Mouse (Mus musculus) hindbrain, embryonic 14.5 days (tissue): ENCODE results near the gene Wdr59. TPM values are rescaled to one million over a fixed set of nuclear protein-coding genes. Genes with fewer than 3 reads are reported as not detected.
A peak's percentile ranks its signal among the peaks of the same experiment; 100 is the strongest.
"Not testable (repeated sequence)": the region's sequence is repeated elsewhere in the genome, so short reads cannot be mapped to it uniquely, and the experiment has no call there.

ENCODE experiments used
- ATAC-seq: fragments of 200-750 bp; cut with Nextera tagmentation; 2 replicates; pipeline ENCODE4 v1.8.0; 2017; ENCODE audit warnings: moderate number of reproducible peaks, mild to moderate bottlenecking, moderate TSS enrichment, moderate library complexity; ENCODE audit not compliant: low FRiP score
- DNase-seq: peaks from one replicate; pipeline ENCODE4 v3.0.0-alpha.2; 2015; ENCODE audit warnings: low spot score
- H3K27ac ChIP-seq: fragments of 300-500 bp; sonication (generic); 2 replicates; pipeline ENCODE4 v1.5.1; 2014; ENCODE audit warnings: mild to moderate bottlenecking, moderate library complexity
- H3K27me3 ChIP-seq: fragments of 300-500 bp; sonication (generic); 2 replicates; pipeline ENCODE4 v1.6.1; 2014; ENCODE audit warnings: mild to moderate bottlenecking, low read length, mixed read lengths; ENCODE audit not compliant: control insufficient read depth, insufficient read depth
- H3K36me3 ChIP-seq: fragments of 300-500 bp; sonication (generic); replicated peaks from 2 replicates; pipeline ENCODE4 v1.6.1; 2014; ENCODE audit not compliant: control insufficient read depth, insufficient read depth
- H3K4me1 ChIP-seq: fragments of 300-500 bp; sonication (generic); replicated peaks from 2 replicates; pipeline ENCODE4 v1.6.1; 2014; ENCODE audit warnings: antibody characterized with exemption, low read length, mixed read lengths; ENCODE audit not compliant: control insufficient read depth, insufficient read depth
- H3K4me2 ChIP-seq: fragments of 300-500 bp; sonication (generic); replicated peaks from 2 replicates; pipeline ENCODE4 v1.6.1; 2014; ENCODE audit warnings: mild to moderate bottlenecking, moderate library complexity
- H3K4me3 ChIP-seq: fragments of 300-500 bp; sonication (generic); replicated peaks from 2 replicates; pipeline ENCODE4 v1.5.1; 2014; ENCODE audit warnings: mild to moderate bottlenecking, low read length
- H3K9ac ChIP-seq: fragments of 300-500 bp; sonication (generic); 2 replicates; pipeline ENCODE4 v1.6.1; 2014
- H3K9me3 ChIP-seq: fragments of 300-500 bp; sonication (generic); 2 replicates; pipeline ENCODE4 v1.6.1; 2016; ENCODE audit warnings: low read length; ENCODE audit not compliant: control insufficient read depth
- WGBS: fragments of 180-500 bp; shearing (Covaris S2); extraction: QIAGEN DNeasy Blood & Tissue Kit; methylation state at CpG from one replicate; pipeline ENCODE4 v1.1.7; 2014; 5-methylcytosine and 5-hydroxymethylcytosine counted together
- polyA plus RNA-seq: library from polyadenylated mRNA; unstranded; fragments of >200 nt; fragmentation: Nextera tagmentation; extraction: Ambion mirVana; gene quantifications from 2 replicates; pipeline ENCODE4 v1.2.1, GENCODE M21; 2014

The Wdr59 gene
- polyA plus RNA-seq, 1 experiment from 2014 or later: 6.6 TPM

GRCm38 (mm10) chr8:111510401-111510800 lies 11.5 kb downstream of the Wdr59 start:
- Histone ChIP-seq H3K4me1 (peaks cover 8% of the 10 kb centered on the region; the same call in 1 of the 2 replicates), H3K36me3 (no peaks in the 10 kb centered on the region), H3K9ac (no peak overlapping the region), H3K4me3 (no peak overlapping the region), H3K4me2 (no peak overlapping the region), H3K9me3 (no peaks in the 10 kb centered on the region), H3K27ac (0 out of 2 replicates have a peak overlapping the region, but pooled peaks have one; percentile 11), H3K27me3 (no peaks in the 10 kb centered on the region)
- DNase-seq (no peak), ATAC-seq (no peak)
- WGBS: 66% methylated on average over 4 of the region's 4 CpGs

- DNase-seq (no peak), ATAC-seq (no peak)
- no peak overlapping the region for H3K4me3 ChIP-seq
- H3K36me3 ChIP-seq: peaks cover 2% of the 10 kb centered on the region; the same call in 1 of the 2 replicates
- H3K4me2 ChIP-seq: no peak overlapping the region
- no peak overlapping the region for H3K27ac ChIP-seq
- H3K9ac ChIP-seq: no peak overlapping the region
- 85% methylated on average over 11 of the region's 11 CpGs for WGBS
- no peaks in the 10 kb centered on the region for H3K27me3 ChIP-seq
- H3K4me1 ChIP-seq: peaks cover 8% of the 10 kb centered on the region; the same call in 1 of the 2 replicates
- H3K9me3 ChIP-seq: no peaks in the 10 kb centered on the region
These were observed 12.6 kb downstream of the Wdr59 start for GRCm38 (mm10) chr8:111509278-111509677.

GRCm38 (mm10) chr8:111508566-111508965 lies 13.3 kb downstream of the Wdr59 start:
- H3K9me3 ChIP-seq: no peaks in the 10 kb centered on the region
- peak overlapping the region; percentile 26; the same call in 1 of the 2 replicates for H3K27ac ChIP-seq
- peaks cover 8% of the 10 kb centered on the region; the same call in 1 of the 2 replicates for H3K4me1 ChIP-seq
- H3K4me3 ChIP-seq: no peak overlapping the region
- no peak overlapping the region for H3K9ac ChIP-seq
- DNase-seq (peak; percentile 34), ATAC-seq (no peak)
- peaks cover 8% of the 10 kb centered on the region for H3K36me3 ChIP-seq
- H3K27me3 ChIP-seq: no peaks in the 10 kb centered on the region
- no peak overlapping the region for H3K4me2 ChIP-seq
- WGBS: 29% methylated on average over 2 of the region's 2 CpGs

- H3K36me3 ChIP-seq: peaks cover 47% of the 10 kb centered on the region
- H3K4me3 ChIP-seq: no peak overlapping the region
- no peak overlapping the region for H3K9ac ChIP-seq
- 73% methylated on average over 11 of the region's 11 CpGs for WGBS
- no peak for DNase-seq
- ATAC-seq: no peak
- no peaks in the 10 kb centered on the region for H3K27me3 ChIP-seq
- H3K27ac ChIP-seq: no peak overlapping the region
- H3K9me3 ChIP-seq: no peaks in the 10 kb centered on the region
- H3K4me2 ChIP-seq: no peak overlapping the region
- no peaks in the 10 kb centered on the region for H3K4me1 ChIP-seq
These were observed 20.0 kb downstream of the Wdr59 start for GRCm38 (mm10) chr8:111501724-111502464.

- H3K4me2 ChIP-seq, H3K27me3 ChIP-seq, DNase-seq, ATAC-seq, H3K27ac ChIP-seq, H3K4me3 ChIP-seq, H3K9me3 ChIP-seq, H3K4me1 ChIP-seq, H3K9ac ChIP-seq: not testable (repeated sequence)
- peaks cover 52% of the 10 kb centered on the region for H3K36me3 ChIP-seq
- 84% methylated on average over 4 of the region's 6 CpGs for WGBS
These were observed 23.6 kb downstream of the Wdr59 start for GRCm38 (mm10) chr8:111498249-111498648.

- H3K27me3 ChIP-seq: no peaks in the 10 kb centered on the region
- H3K4me3 ChIP-seq: no peak overlapping the region
- 93% methylated on average over 7 of the region's 7 CpGs for WGBS
- H3K4me1 ChIP-seq: no peaks in the 10 kb centered on the region
- ATAC-seq (no peak), DNase-seq (no peak)
- H3K27ac ChIP-seq: no peak overlapping the region
- H3K9me3 ChIP-seq: no peaks in the 10 kb centered on the region
- H3K4me2 ChIP-seq: no peak overlapping the region
- no peak overlapping the region for H3K9ac ChIP-seq
- H3K36me3 ChIP-seq: peaks cover 43% of the 10 kb centered on the region
These were observed 25.6 kb downstream of the Wdr59 start for GRCm38 (mm10) chr8:111496326-111496725.

GRCm38 (mm10) chr8:111493176-111493575 lies 28.7 kb downstream of the Wdr59 start:
- no peaks in the 10 kb centered on the region for H3K27me3 ChIP-seq
- WGBS: 96% methylated on average over 3 of the region's 3 CpGs

GRCm38 (mm10) chr8:111492508-111492907 lies 29.4 kb downstream of the Wdr59 start:
- DNase-seq (no peak), ATAC-seq (no peak)
- H3K9ac ChIP-seq: no peak overlapping the region
- no peaks in the 10 kb centered on the region for H3K9me3 ChIP-seq
- H3K4me2 ChIP-seq: no peak overlapping the region
- H3K4me1 ChIP-seq: no peaks in the 10 kb centered on the region
- H3K4me3 ChIP-seq: no peak overlapping the region
- H3K36me3 ChIP-seq: peaks cover 13% of the 10 kb centered on the region
- H3K27me3 ChIP-seq: no peaks in the 10 kb centered on the region
- no peak overlapping the region for H3K27ac ChIP-seq
- 88% methylated on average over 9 of the region's 9 CpGs for WGBS

More at GRCm38 (mm10) chr8:111493176-111493575, 28.7 kb downstream of the Wdr59 start:
- no peak overlapping the region for H3K27ac ChIP-seq
- no peak for ATAC-seq
- no peaks in the 10 kb centered on the region for H3K9me3 ChIP-seq
- H3K4me2 ChIP-seq: no peak overlapping the region
- H3K9ac ChIP-seq: no peak overlapping the region
- no peaks in the 10 kb centered on the region for H3K4me1 ChIP-seq
- no peak for DNase-seq
- H3K36me3 ChIP-seq: peaks cover 19% of the 10 kb centered on the region
- H3K4me3 ChIP-seq: no peak overlapping the region

GRCm38 (mm10) chr8:111491191-111491590 lies 30.7 kb downstream of the Wdr59 start:
- no peaks in the 10 kb centered on the region for H3K4me1 ChIP-seq
- WGBS: 69% methylated on average over 7 of the region's 7 CpGs
- H3K9ac ChIP-seq: no peak overlapping the region
- H3K4me3 ChIP-seq: no peak overlapping the region
- DNase-seq (no peak), ATAC-seq (no peak)
- H3K4me2 ChIP-seq: no peak overlapping the region
- peaks cover 15% of the 10 kb centered on the region for H3K36me3 ChIP-seq
- H3K9me3 ChIP-seq: no peaks in the 10 kb centered on the region
- peak overlapping the region; percentile 44; the same call in 1 of the 2 replicates for H3K27ac ChIP-seq
- H3K27me3 ChIP-seq: no peaks in the 10 kb centered on the region
